Mouse (Mus musculus) midbrain, postnatal 0 days (tissue): Measurements from ENCODE around the gene Egln2. TPM values are rescaled to one million over a fixed set of nuclear protein-coding genes. Genes with fewer than 3 reads are reported as not detected.
A peak's percentile ranks its signal among the peaks of the same experiment; 100 is the strongest.

ENCODE experiments used
- ATAC-seq: fragments of 200-750 bp; cut with Nextera tagmentation; 2 replicates; pipeline ENCODE4 v1.8.0; 2017; ENCODE audit warnings: moderate number of reproducible peaks, mild to moderate bottlenecking, moderate TSS enrichment, moderate library complexity; ENCODE audit not compliant: low FRiP score
- DNase-seq: peaks from one replicate; pipeline ENCODE4 v3.0.0-alpha.2; 2015; ENCODE audit warnings: low spot score
- H3K27ac ChIP-seq: fragments of 300-500 bp; sonication (generic); 2 replicates; pipeline ENCODE4 v1.5.1; 2014; ENCODE audit warnings: low read depth, mild to moderate bottlenecking, low read length, mixed read lengths
- H3K27me3 ChIP-seq: fragments of 300-500 bp; sonication (generic); 2 replicates; pipeline ENCODE4 v1.6.1; 2014; ENCODE audit warnings: low read length, control low read depth, mixed read lengths; ENCODE audit not compliant: insufficient read depth
- H3K36me3 ChIP-seq: fragments of 300-500 bp; sonication (generic); 2 replicates; pipeline ENCODE4 v1.6.1; 2014; ENCODE audit warnings: low read length, control low read depth, mixed read lengths; ENCODE audit not compliant: insufficient read depth
- H3K4me1 ChIP-seq: fragments of 300-500 bp; sonication (generic); 2 replicates; pipeline ENCODE4 v1.6.1; 2014; ENCODE audit warnings: mild to moderate bottlenecking, control low read depth, antibody characterized with exemption, low read length, mixed read lengths; ENCODE audit not compliant: insufficient read depth
- H3K4me2 ChIP-seq: fragments of 300-500 bp; sonication (generic); 2 replicates; pipeline ENCODE4 v1.6.1; 2014; ENCODE audit warnings: low read depth, mild to moderate bottlenecking, low read length, mixed read lengths; ENCODE audit not compliant: poor library complexity, severe bottlenecking
- H3K4me3 ChIP-seq: fragments of 300-500 bp; sonication (generic); 2 replicates; pipeline ENCODE4 v1.5.1; 2014; ENCODE audit warnings: low read depth, mild to moderate bottlenecking, low read length, moderate library complexity
- H3K9ac ChIP-seq: fragments of 300-500 bp; sonication (generic); replicated peaks from 2 replicates; pipeline ENCODE4 v1.6.1; 2014; ENCODE audit warnings: mild to moderate bottlenecking, low read length, moderate library complexity, mixed read lengths; ENCODE audit not compliant: poor library complexity, severe bottlenecking
- H3K9me3 ChIP-seq: fragments of 300-500 bp; sonication (generic); 2 replicates; pipeline ENCODE4 v1.6.1; 2016; ENCODE audit warnings: low read length, control low read depth
- CTCF ChIP-seq: IDR thresholded peaks from 2 replicates; pipeline ENCODE4 v1.5.1; 2016; ENCODE audit warnings: antibody characterized with exemption, mild to moderate bottlenecking
- WGBS: fragments of 180-500 bp; shearing (Covaris S2); extraction: QIAGEN DNeasy Blood & Tissue Kit; methylation state at CpG from one replicate; pipeline ENCODE4 v1.1.7; 2014; 5-methylcytosine and 5-hydroxymethylcytosine counted together
- microRNA counts: library from miRNA; unstranded; fragments of <30 nt; microRNA quantifications from one replicate; lab custom pipeline; 2015
- microRNA-seq: library from miRNA; unstranded; fragments of <30 nt; microRNA quantifications from one replicate; pipeline ENCODE4, GENCODE M21; 2016; ENCODE audit warnings: borderline number of aligned reads
- polyA plus RNA-seq: library from polyadenylated mRNA; unstranded; fragments of >200 nt; fragmentation: Nextera tagmentation; extraction: Ambion mirVana; gene quantifications from 2 replicates; pipeline ENCODE4 v1.2.1, GENCODE M21; 2015
- total RNA-seq: library from RNA; depleted of rRNA; stranded (reverse); fragments of >200 nt; gene quantifications from 2 replicates; pipeline ENCODE4 v1.2.3, GENCODE M21; 2014; rRNA removed

Egln2 gene
- total and polyA plus RNA-seq, 2 experiments from 2014 or later: 80.7 to 116 TPM

GRCm38 (mm10) chr7:27111038-27111437, 55.6 kb downstream of the Egln2 start:
- Histone ChIP-seq H3K4me2 (no peak overlapping the region), H3K9me3 (no peaks in the 10 kb centered on the region), H3K4me1 (no peaks in the 10 kb centered on the region), H3K27ac (no peak overlapping the region), H3K9ac (no peak overlapping the region), H3K4me3 (no peak overlapping the region), H3K27me3 (no peaks in the 10 kb centered on the region), H3K36me3 (no peaks in the 10 kb centered on the region)
- WGBS: 92% methylated on average over 1 of the region's 1 CpGs
- no peak for ATAC-seq
- DNase-seq: no peak
- TF ChIP-seq CTCF: no peak

- no peak for TF ChIP-seq CTCF
- no peak overlapping the region for H3K27ac ChIP-seq
- no peak overlapping the region for H3K4me2 ChIP-seq
- H3K9ac ChIP-seq: no peak overlapping the region
- H3K36me3 ChIP-seq: no peaks in the 10 kb centered on the region
- H3K4me1 ChIP-seq: no peaks in the 10 kb centered on the region
- H3K9me3 ChIP-seq: no peaks in the 10 kb centered on the region
- no peak for ATAC-seq
- H3K27me3 ChIP-seq: no peaks in the 10 kb centered on the region
- DNase-seq: no peak
- no peak overlapping the region for H3K4me3 ChIP-seq
These were observed 56.3 kb downstream of the Egln2 start for GRCm38 (mm10) chr7:27110327-27110726.

MicroRNAs within 50 kb of the gene (microRNA counts, 519-probe panel; counts per million panel counts)
- microRNA mmu-miR-1191 (lab: Ali Mortazavi, UCI): 528 counts per million, percentile 58 among the panel's probes with 10 or more counts

Small RNA genes within 50 kb of the gene (microRNA-seq; reads per million reads assigned to microRNA genes)
- gene Mir1191: 2.0 reads per million
- gene Mir3101: not detected

Other genes starting within 250 kb of the Egln2 start
- gene Cyp2a22, start 227.4 kb downstream of the Egln2 start, total RNA-seq: not detected in 2 replicates
- gene Cyp2a22, start 227.4 kb downstream of the Egln2 start, polyA plus RNA-seq: not detected in 2 replicates
- not detected in 2 replicates for gene Cyp2a12, start 137.7 kb downstream of the Egln2 start, total RNA-seq
- not detected in 2 replicates for gene Cyp2a12, start 137.7 kb downstream of the Egln2 start, polyA plus RNA-seq
- 0.55 and 0.57 TPM in 2 replicates for gene Cyp2f2, start 46.9 kb downstream of the Egln2 start, total RNA-seq
- gene Cyp2f2, start 46.9 kb downstream of the Egln2 start, polyA plus RNA-seq: 0.32 and 0.39 TPM in 2 replicates
- gene Cyp2t4, start 13.1 kb downstream of the Egln2 start, total RNA-seq: not detected in 2 replicates
- 0.29 and 0.30 TPM in 2 replicates for gene Cyp2t4, start 13.1 kb downstream of the Egln2 start, polyA plus RNA-seq
- 60.5 and 65.6 TPM in 2 replicates for gene Rab4b, start 12.1 kb upstream of the Egln2 start, total RNA-seq
- 138 and 142 TPM in 2 replicates for gene Rab4b, start 12.1 kb upstream of the Egln2 start, polyA plus RNA-seq
- 2.0 TPM in 1 of 2 replicates, not detected in the other for gene Gm21983, start 14.3 kb upstream of the Egln2 start, total RNA-seq
- not detected in 2 replicates for gene Gm21983, start 14.3 kb upstream of the Egln2 start, polyA plus RNA-seq
- gene Mia, start 14.4 kb upstream of the Egln2 start, total RNA-seq: 4.3 and 20.6 TPM in 2 replicates
- 17.6 and 20.4 TPM in 2 replicates for gene Mia, start 14.4 kb upstream of the Egln2 start, polyA plus RNA-seq
- gene BC024978, start 29.0 kb upstream of the Egln2 start, total RNA-seq: 5.9 and 8.7 TPM in 2 replicates
- 2.3 and 2.8 TPM in 2 replicates for gene BC024978, start 29.0 kb upstream of the Egln2 start, polyA plus RNA-seq
- 138 and 142 TPM in 2 replicates for gene Snrpa, start 29.5 kb upstream of the Egln2 start, total RNA-seq
- 147 and 151 TPM in 2 replicates for gene Snrpa, start 29.5 kb upstream of the Egln2 start, polyA plus RNA-seq
- 15.3 and 17.3 TPM in 2 replicates for gene Itpkc, start 61.9 kb upstream of the Egln2 start, total RNA-seq
- gene Itpkc, start 61.9 kb upstream of the Egln2 start, polyA plus RNA-seq: 4.7 and 5.4 TPM in 2 replicates
- 24.8 and 26.0 TPM in 2 replicates for gene Coq8b, start 66.2 kb upstream of the Egln2 start, total RNA-seq
- gene Coq8b, start 66.2 kb upstream of the Egln2 start, polyA plus RNA-seq: 15.1 and 16.7 TPM in 2 replicates
- gene Numbl, start 91.6 kb upstream of the Egln2 start, total RNA-seq: 111 and 147 TPM in 2 replicates
- gene Numbl, start 91.6 kb upstream of the Egln2 start, polyA plus RNA-seq: 59.8 and 60.9 TPM in 2 replicates
- gene Ltbp4, start 170.9 kb upstream of the Egln2 start, total RNA-seq: 25.3 and 44.3 TPM in 2 replicates
- gene Ltbp4, start 170.9 kb upstream of the Egln2 start, polyA plus RNA-seq: 13.6 and 16.0 TPM in 2 replicates
- 36.3 and 42.7 TPM in 2 replicates for gene Shkbp1, start 189.2 kb upstream of the Egln2 start, total RNA-seq
- 24.1 and 25.1 TPM in 2 replicates for gene Shkbp1, start 189.2 kb upstream of the Egln2 start, polyA plus RNA-seq
- not detected in 2 replicates for gene Gm20479, start 190.6 kb upstream of the Egln2 start, total RNA-seq
- not detected in 2 replicates for gene Gm20479, start 190.6 kb upstream of the Egln2 start, polyA plus RNA-seq